25 mouse cellular contexts compared by ENCODE assay signal in genomic region chr16:76194291-76194690, GRCm38 (mm10).
DNase-seq lines count a peak whose midpoint lies in the region; ATAC-seq and TF ChIP-seq lines count a peak whose summit lies in the region.
"Had no signal": no experiment of that assay in that cellular context is flagged by ENCODE, and none has a peak within 500 bp of the region (broad histone marks: within the 10 kb centered on the region; RNA-seq: fewer than 3 reads in every experiment).

No protein-coding gene starts in this region.

- H3K27me3 ChIP-seq in intestine, embryonic 16.5 days (replicated peaks; ENCODE audit: control insufficient read depth, insufficient read depth, low read length), result no peaks in the 10 kb centered on the region
- H3K27me3 ChIP-seq in small intestine, adult 2 months (ENCODE audit: control insufficient read depth, insufficient read depth, low read length), result no peaks in the 10 kb centered on the region
- H3K27me3 ChIP-seq: forebrain, embryonic 15.5 days; heart, embryonic 12.5 days; heart, embryonic 15.5 days; hindbrain, embryonic 13.5 days; Patski had no signal

- WGBS in intestine, embryonic 16.5 days, result 57% methylated on average over 2 of the region's 2 CpGs
- WGBS in small intestine, adult 2 months, result 29% methylated on average over 2 of the region's 2 CpGs

- peak; percentile 44; the same call in 1 of the 2 replicates for ATAC-seq in intestine, embryonic 16.5 days
- ATAC-seq in CD4-positive, CD25-positive, alpha-beta regulatory T cell, adult 4 months, result no peak
- ATAC-seq: forebrain, embryonic 15.5 days; hindbrain, embryonic 16.5 days; Patski had no signal

- H3K4me2 ChIP-seq in intestine, embryonic 16.5 days (ENCODE audit: low read depth, low read length), result no peak overlapping the region
- H3K4me2 ChIP-seq: forebrain, embryonic 15.5 days; heart, embryonic 12.5 days; heart, embryonic 15.5 days; hindbrain, embryonic 13.5 days had no signal

- no peak for TF ChIP-seq POLR2A in small intestine, adult 2 months (IDR thresholded peaks at IDR 0.05; ENCODE audit: low read depth, low read length)

- no peak overlapping the region for H3K27ac ChIP-seq in intestine, embryonic 16.5 days (ENCODE audit: low read length)
- no peak overlapping the region for H3K27ac ChIP-seq in small intestine, adult 2 months (ENCODE audit: insufficient read depth, low read depth, low read length)
- H3K27ac ChIP-seq: forebrain, embryonic 15.5 days; heart, embryonic 15.5 days; hindbrain, embryonic 10.5 days; hindbrain, embryonic 13.5 days had no signal

- TF ChIP-seq CTCF in small intestine, adult 2 months (IDR thresholded peaks at IDR 0.05; ENCODE audit: extremely low read depth, insufficient read length, insufficient replicate concordance, low read depth, low read length), result peak; percentile 13; the same call in 1 of the 2 replicates

- H3K4me1 ChIP-seq in intestine, embryonic 16.5 days (ENCODE audit: control insufficient read depth, insufficient read depth, low read length), result no peaks in the 10 kb centered on the region
- H3K4me1 ChIP-seq in small intestine, adult 2 months (ENCODE audit: control insufficient read depth, insufficient read depth, insufficient read length, low read length), result no peaks in the 10 kb centered on the region
- H3K4me1 ChIP-seq: forebrain, embryonic 15.5 days; heart, embryonic 12.5 days; heart, embryonic 15.5 days; hindbrain, embryonic 10.5 days; hindbrain, embryonic 13.5 days had no signal

- no peaks in the 10 kb centered on the region for H3K9me3 ChIP-seq in intestine, embryonic 16.5 days (ENCODE audit: control insufficient read depth, low read length)
- H3K9me3 ChIP-seq: forebrain, embryonic 15.5 days; heart, embryonic 15.5 days; hindbrain, embryonic 10.5 days; hindbrain, embryonic 13.5 days had no signal

- H3K4me3 ChIP-seq in intestine, embryonic 16.5 days (ENCODE audit: low read length), result no peak overlapping the region
- no peak overlapping the region for H3K4me3 ChIP-seq in small intestine, adult 2 months (ENCODE audit: low read depth, low read length)
- H3K4me3 ChIP-seq: forebrain, embryonic 15.5 days; heart, embryonic 12.5 days; heart, embryonic 15.5 days; hindbrain, embryonic 10.5 days; hindbrain, embryonic 13.5 days had no signal

- H3K36me3 ChIP-seq in intestine, embryonic 16.5 days (ENCODE audit: control insufficient read depth, insufficient read depth, low read length), result no peaks in the 10 kb centered on the region
- H3K36me3 ChIP-seq in small intestine, adult 2 months (ENCODE audit: control insufficient read depth, insufficient read depth, low read length), result no peaks in the 10 kb centered on the region
- H3K36me3 ChIP-seq: forebrain, embryonic 15.5 days; heart, embryonic 12.5 days; heart, embryonic 15.5 days; hindbrain, embryonic 10.5 days; hindbrain, embryonic 13.5 days had no signal

- DNase-seq in kidney, adult 9 months, result peak; percentile 21
- no peak for DNase-seq in kidney, postnatal 14 days
- DNase-seq in testis, postnatal 14 days (ENCODE audit: low spot score), result no peak
- no peak for DNase-seq in yolk sac, embryonic 10.5 days (ENCODE audit: low spot score)
- DNase-seq: adrenal gland, postnatal 10 days; adrenal gland, postnatal 36 days; B cell, adult 2 months; cerebellum, adult 18-20 months; cerebellum, adult 9-10 months; cerebellum, postnatal 14 days; gastrocnemius, postnatal 10 days; gastrocnemius, postnatal 36 days; heart, adult 11 months; heart, postnatal 10 days; heart, postnatal 36 days had no signal

- H3K9ac ChIP-seq in intestine, embryonic 16.5 days (ENCODE audit: low read depth, low read length), result no peak overlapping the region
- H3K9ac ChIP-seq: forebrain, embryonic 15.5 days; heart, embryonic 12.5 days; heart, embryonic 15.5 days; hindbrain, embryonic 13.5 days had no signal
